ENCODE assay signal across 26 mouse cellular contexts in genomic region chr8:71392391-71392790, GRCm38 (mm10). TPM values are rescaled to one million over a fixed set of nuclear protein-coding genes. Genes with fewer than 3 reads are reported as not detected.
DNase-seq lines count a peak whose midpoint lies in the region; TF ChIP-seq lines count a peak whose summit lies in the region.
"Had no signal": no experiment of that assay in that cellular context is flagged by ENCODE, and none has a peak within 500 bp of the region (broad histone marks: within the 10 kb centered on the region; RNA-seq: fewer than 3 reads in every experiment).

No protein-coding gene starts in this region.

- no peak overlapping the region for H3K9ac ChIP-seq in MEL (ENCODE audit: control insufficient read depth, low read depth, low read length, poor library complexity, severe bottlenecking)
- H3K9ac ChIP-seq: embryonic facial prominence, embryonic 15.5 days; heart, embryonic 15.5 days; intestine, embryonic 15.5 days; limb, embryonic 15.5 days; midbrain, embryonic 12.5 days; neural tube, embryonic 12.5 days had no signal

- no peak for TF ChIP-seq CTCF in MEL (IDR thresholded peaks at IDR 0.05 in 2 of 3, conservative IDR thresholded peaks at IDR 0.05 in 1 of 3; ENCODE audit: control insufficient read depth in 1 of 3, insufficient read depth in 1 of 3, low read depth in 2 of 3, low read length in 3 of 3, poor library complexity in 1 of 3, severe bottlenecking in 1 of 3)

- no peaks in the 10 kb centered on the region for H3K9me3 ChIP-seq in MEL (replicated peaks; ENCODE audit: insufficient read depth, low read length)
- H3K9me3 ChIP-seq: embryonic facial prominence, embryonic 10.5 days; embryonic facial prominence, embryonic 15.5 days; heart, embryonic 10.5 days; heart, embryonic 15.5 days; intestine, embryonic 15.5 days; limb, embryonic 10.5 days; limb, embryonic 15.5 days; liver, embryonic 13.5 days; midbrain, embryonic 12.5 days; neural tube, embryonic 12.5 days had no signal

- TF ChIP-seq EP300 in MEL (IDR thresholded peaks at IDR 0.05; ENCODE audit: low read depth in 1 of 2, low read length in 2 of 2): no peak

- peaks cover 0 to 10% of the 10 kb centered on the region in 2 experiments; a peak in 2 of 4 replicates for H3K36me3 ChIP-seq in MEL (ENCODE audit: control insufficient read depth in 1 of 2, insufficient read depth in 2 of 2, low read length in 2 of 2)
- H3K36me3 ChIP-seq: embryonic facial prominence, embryonic 10.5 days; embryonic facial prominence, embryonic 15.5 days; heart, embryonic 10.5 days; heart, embryonic 15.5 days; intestine, embryonic 15.5 days; limb, embryonic 15.5 days; liver, embryonic 13.5 days; midbrain, embryonic 12.5 days; neural tube, embryonic 12.5 days had no signal

- no peak for TF ChIP-seq POLR2A in MEL (IDR thresholded peaks at IDR 0.05; ENCODE audit: control insufficient read depth in 1 of 2, insufficient read depth in 1 of 2, low read depth in 1 of 2, low read length in 2 of 2, poor library complexity in 1 of 2)

- intact Hi-C loops in left cerebral cortex, postnatal 25 days (cut with DNase I): no loop called here

- no peak overlapping the region for H3K4me3 ChIP-seq in MEL (ENCODE audit: control insufficient read depth in 1 of 2, insufficient read depth in 1 of 2, low read depth in 2 of 2, low read length in 2 of 2)
- H3K4me3 ChIP-seq: embryonic facial prominence, embryonic 15.5 days; intestine, embryonic 15.5 days; limb, embryonic 15.5 days; megakaryocyte, embryonic 14.5 days; midbrain, embryonic 12.5 days; myocyte; neural tube, embryonic 12.5 days had no signal

- no peak for TF ChIP-seq RAD21 in MEL (IDR thresholded peaks at IDR 0.05; ENCODE audit: low read depth, low read length)

- H3K79me2 ChIP-seq in MEL (ENCODE audit: control insufficient read depth, insufficient read depth, low read length, poor library complexity): peaks cover 4% of the 10 kb centered on the region; the same call in 1 of the 2 replicates

- H3K27ac ChIP-seq in MEL (ENCODE audit: control insufficient read depth, low read depth, low read length): no peak overlapping the region
- H3K27ac ChIP-seq: embryonic facial prominence, embryonic 10.5 days; embryonic facial prominence, embryonic 15.5 days; heart, embryonic 10.5 days; heart, embryonic 15.5 days; intestine, embryonic 15.5 days; kidney, postnatal 0 days; limb, embryonic 10.5 days; limb, embryonic 15.5 days; liver, embryonic 13.5 days; neural tube, embryonic 12.5 days had no signal

- H3K27me3 ChIP-seq in MEL (ENCODE audit: control insufficient read depth in 1 of 2, insufficient read depth in 2 of 2, low read length in 2 of 2): no peaks in the 10 kb centered on the region
- H3K27me3 ChIP-seq: embryonic facial prominence, embryonic 15.5 days; heart, embryonic 15.5 days; intestine, embryonic 15.5 days; limb, embryonic 15.5 days; liver, embryonic 13.5 days; midbrain, embryonic 12.5 days; neural tube, embryonic 12.5 days had no signal

- peak; percentile 3 for DNase-seq in cerebellum, adult 11 months
- no peak for DNase-seq in cerebellum, adult 8-10 months
- DNase-seq in gastrocnemius, postnatal 25 days: peak; percentile 5
- no peak for DNase-seq in gastrocnemius, postnatal 4 days (ENCODE audit: low spot score in 2 of 2)
- DNase-seq in kidney, adult 9 months: peak; percentile 1
- no peak for DNase-seq in kidney, postnatal 10 days
- no peak for DNase-seq in MEL (ENCODE audit: low read depth, low spot score)
- no peak for DNase-seq in left cerebral cortex, postnatal 25 days (ENCODE audit: low spot score in 2 of 2)
- DNase-seq: heart, postnatal 4 days; layer of hippocampus, postnatal 36 days; right cerebral cortex, postnatal 14 days; thymus, adult 2 months had no signal

- H3K4me1 ChIP-seq in MEL (ENCODE audit: control insufficient read depth in 1 of 2, insufficient read depth in 2 of 2, low read length in 2 of 2): peaks cover 0 to 14% of the 10 kb centered on the region in 2 experiments

TF ChIP-seq in MEL, 35 proteins besides CTCF, POLR2A, EP300 and RAD21:
- TF ChIP-seq MEF2A (IDR thresholded peaks at IDR 0.05; ENCODE audit: extremely low read depth, insufficient replicate concordance, low read depth, low read length, poor library complexity, severe bottlenecking): no peak
- TF ChIP-seq SMC3 (IDR thresholded peaks at IDR 0.05; ENCODE audit: low read depth, low read length): no peak
- TF ChIP-seq TBP (IDR thresholded peaks at IDR 0.05; ENCODE audit: low read depth, low read length): 0 out of 2 replicates have a peak, but pooled peaks have one; percentile 11
- no peak for TF ChIP-seq ZMIZ1 (IDR thresholded peaks at IDR 0.05; ENCODE audit: low read depth, low read length)
TF ChIP-seq in MEL: peak in this region for 1.

RNA-seq across cellular contexts. Expression of gene Ushbp1, which starts 3.2 kb away (rescaled TPM):
- 1 to 10 TPM; 5.5 to 9.9 TPM for total RNA-seq in gastrocnemius, postnatal 25 days (2021)
- 10 to 100 TPM; 14.7 to 17.4 TPM for total RNA-seq in gastrocnemius, postnatal 4 days (2021)
- total RNA-seq in MEL (2012; rRNA removed): 0.04 TPM in 1 of 2 replicates, not detected in the other
- under 1 TPM in 1 of 2 experiments, not detected in 1; 0.07 TPM for polyA plus RNA-seq in MEL (2012; ENCODE audit: insufficient read depth in 1 of 2, insufficient read length in 2 of 2, low read depth in 1 of 2, low replicate concordance in 2 of 2, missing spikeins in 1 of 2)
- 1 to 10 TPM; 4.9 to 5.0 TPM for total RNA-seq in left cerebral cortex, postnatal 25 days (2021)
- polyA plus RNA-seq: CD4-positive, CD25-positive, alpha-beta regulatory T cell, adult 4 months had no signal

RNA-seq across cellular contexts. Expression of gene Babam1, which starts 4.3 kb away (rescaled TPM):
- total RNA-seq in gastrocnemius, postnatal 25 days (2021): 10 to 100 TPM; 59.2 to 71.2 TPM
- total RNA-seq in gastrocnemius, postnatal 4 days (2021): 10 to 100 TPM; 64.4 to 77.9 TPM
- total RNA-seq in MEL (2012; rRNA removed): 54.5 and 59.6 TPM in 2 replicates
- polyA plus RNA-seq in MEL (2012; ENCODE audit: insufficient read depth in 1 of 2, insufficient read length in 2 of 2, low read depth in 1 of 2, low replicate concordance in 2 of 2, missing spikeins in 1 of 2): 100 to 1,000 TPM in 1 of 2 experiments, not detected in 1; 132 TPM
- total RNA-seq in left cerebral cortex, postnatal 25 days (2021): 100 to 1,000 TPM; 111 to 117 TPM

RNA-seq across cellular contexts. Expression of gene Nr2f6, which starts 10.6 kb away (rescaled TPM):
- total RNA-seq in gastrocnemius, postnatal 25 days (2021): 10 to 100 TPM; 21.6 to 21.7 TPM
- total RNA-seq in gastrocnemius, postnatal 4 days (2021): 10 to 100 TPM; 37.0 to 40.4 TPM
- 29.6 and 30.5 TPM in 2 replicates for total RNA-seq in MEL (2012; rRNA removed)
- polyA plus RNA-seq in MEL (2012; ENCODE audit: insufficient read depth in 1 of 2, insufficient read length in 2 of 2, low read depth in 1 of 2, low replicate concordance in 2 of 2, missing spikeins in 1 of 2): 10 to 100 TPM in 1 of 2 experiments, not detected in 1; 48.3 TPM
- total RNA-seq in left cerebral cortex, postnatal 25 days (2021): 10 to 100 TPM; 37.6 to 43.0 TPM

RNA-seq across cellular contexts. Expression of gene Ankle1, which starts 13.4 kb away (rescaled TPM):
- total RNA-seq in gastrocnemius, postnatal 25 days (2021): under 1 TPM; 0.20 to 0.29 TPM
- 1 to 10 TPM; 6.0 to 7.1 TPM for total RNA-seq in gastrocnemius, postnatal 4 days (2021)
- 17.6 and 18.5 TPM in 2 replicates for total RNA-seq in MEL (2012; rRNA removed)
- polyA plus RNA-seq in MEL (2012; ENCODE audit: insufficient read depth in 1 of 2, insufficient read length in 2 of 2, low read depth in 1 of 2, low replicate concordance in 2 of 2, missing spikeins in 1 of 2): 10 to 100 TPM in 1 of 2 experiments, not detected in 1; 21.2 TPM
- under 1 TPM; 0.28 to 0.41 TPM for total RNA-seq in left cerebral cortex, postnatal 25 days (2021)

RNA-seq across cellular contexts. Expression of gene Ocel1, which starts 21.3 kb away (rescaled TPM):
- total RNA-seq in gastrocnemius, postnatal 25 days (2021): 1 to 10 TPM; 6.9 to 8.0 TPM
- 1 to 10 TPM; 8.1 to 9.2 TPM for total RNA-seq in gastrocnemius, postnatal 4 days (2021)
- total RNA-seq in MEL (2012; rRNA removed): 14.1 and 18.3 TPM in 2 replicates
- polyA plus RNA-seq in MEL (2012; ENCODE audit: insufficient read depth in 1 of 2, insufficient read length in 2 of 2, low read depth in 1 of 2, low replicate concordance in 2 of 2, missing spikeins in 1 of 2): 10 to 100 TPM in 1 of 2 experiments, not detected in 1; 16.2 TPM
- total RNA-seq in left cerebral cortex, postnatal 25 days (2021): 10 to 100 TPM; 14.8 to 18.6 TPM

Comparison
In these comparisons a context has a peak if more than half of its experiments do, and no peak if none do; other contexts are left out.
1. DNase-seq: peak in cerebellum, adult 11 months (single experiment), gastrocnemius, postnatal 25 days (single experiment) and kidney, adult 9 months (single experiment); none in cerebellum, adult 8-10 months (single experiment), gastrocnemius, postnatal 4 days (0 of 2), kidney, postnatal 10 days (single experiment), MEL (single experiment) and left cerebral cortex, postnatal 25 days (0 of 2).